Mouse (Mus musculus): ENCODE data around the gene Lifr. TPM values are rescaled to one million over a fixed set of nuclear protein-coding genes. Genes with fewer than 3 reads are reported as not detected.

The Lifr gene
- polyA plus RNA-seq (2014; fragmentation: Nextera tagmentation; extraction: Ambion mirVana) = 8.5 and 10.7 TPM in 2 replicates

GRCm38 (mm10) chr15:7090211-7090765 lies at the start of gene Lifr:
Gene Lifr, plus strand, starts transcription at chr15:7090614.
- no peaks in the 10 kb centered on the region for H3K9me3 ChIP-seq (replicated peaks; ENCODE audit: control insufficient read depth, low read length)
- no peaks in the 10 kb centered on the region for H3K27me3 ChIP-seq (replicated peaks; ENCODE audit: control insufficient read depth, insufficient read depth, low read length)
- H3K4me3 ChIP-seq (ENCODE audit: low read depth, low read length) = no peak within 1 kb of the TSS
- H3K4me2 ChIP-seq (ENCODE audit: low read length) = no peak within 1 kb of the TSS
- no peaks in the 10 kb centered on the region for H3K4me1 ChIP-seq (ENCODE audit: control insufficient read depth, insufficient read depth, low read length)
- WGBS = 63% methylated on average over 8 of the region's 8 CpGs
- no peak within 1 kb of the TSS for H3K9ac ChIP-seq (ENCODE audit: low read length)
- ATAC-seq (no peak), DNase-seq (ENCODE audit: low spot score) (no peak)
- no peaks in the 10 kb centered on the region for H3K36me3 ChIP-seq (ENCODE audit: control insufficient read depth, insufficient read depth, low read length)
- no peak within 1 kb of the TSS for H3K27ac ChIP-seq (ENCODE audit: low read depth, low read length)

GRCm38 (mm10) chr15:7044081-7044749 lies 46.2 kb upstream of the Lifr start:
- Histone ChIP-seq H3K9ac (ENCODE audit: low read length) (no peak overlapping the region), H3K27me3 (replicated peaks; ENCODE audit: control insufficient read depth, insufficient read depth, low read length) (no peaks in the 10 kb centered on the region), H3K4me3 (ENCODE audit: low read depth, low read length) (no peak overlapping the region), H3K27ac (ENCODE audit: low read depth, low read length) (no peak overlapping the region), H3K4me1 (ENCODE audit: control insufficient read depth, insufficient read depth, low read length) (no peaks in the 10 kb centered on the region), H3K9me3 (replicated peaks; ENCODE audit: control insufficient read depth, low read length) (no peaks in the 10 kb centered on the region), H3K4me2 (ENCODE audit: low read length) (no peak overlapping the region), H3K36me3 (ENCODE audit: control insufficient read depth, insufficient read depth, low read length) (no peaks in the 10 kb centered on the region)
- WGBS = 84% methylated on average over 11 of the region's 11 CpGs
- ATAC-seq (no peak), DNase-seq (ENCODE audit: low spot score) (no peak)

- 95% methylated on average over 4 of the region's 4 CpGs for WGBS
- ATAC-seq (no peak), DNase-seq (ENCODE audit: low spot score) (no peak)
- H3K27ac ChIP-seq (ENCODE audit: low read depth, low read length) = no peak overlapping the region
- no peaks in the 10 kb centered on the region for H3K36me3 ChIP-seq (ENCODE audit: control insufficient read depth, insufficient read depth, low read length)
- no peak overlapping the region for H3K4me3 ChIP-seq (ENCODE audit: low read depth, low read length)
- no peak overlapping the region for H3K9ac ChIP-seq (ENCODE audit: low read length)
- H3K9me3 ChIP-seq (replicated peaks; ENCODE audit: control insufficient read depth, low read length) = no peaks in the 10 kb centered on the region
- no peak overlapping the region for H3K4me2 ChIP-seq (ENCODE audit: low read length)
- no peaks in the 10 kb centered on the region for H3K27me3 ChIP-seq (replicated peaks; ENCODE audit: control insufficient read depth, insufficient read depth, low read length)
- H3K4me1 ChIP-seq (ENCODE audit: control insufficient read depth, insufficient read depth, low read length) = no peaks in the 10 kb centered on the region
Observed at GRCm38 (mm10) chr15:7045056-7045455, 45.4 kb upstream of the Lifr start.

GRCm38 (mm10) chr15:7047931-7048330 lies 42.5 kb upstream of the Lifr start:
- Histone ChIP-seq H3K4me1 (ENCODE audit: control insufficient read depth, insufficient read depth, low read length) (no peaks in the 10 kb centered on the region), H3K27ac (ENCODE audit: low read depth, low read length) (no peak overlapping the region), H3K9me3 (replicated peaks; ENCODE audit: control insufficient read depth, low read length) (no peaks in the 10 kb centered on the region), H3K9ac (ENCODE audit: low read length) (no peak overlapping the region), H3K4me2 (ENCODE audit: low read length) (no peak overlapping the region), H3K4me3 (ENCODE audit: low read depth, low read length) (no peak overlapping the region), H3K27me3 (replicated peaks; ENCODE audit: control insufficient read depth, insufficient read depth, low read length) (no peaks in the 10 kb centered on the region), H3K36me3 (ENCODE audit: control insufficient read depth, insufficient read depth, low read length) (no peaks in the 10 kb centered on the region)
- no peak for DNase-seq (ENCODE audit: low spot score)
- no peak for ATAC-seq
- 86% methylated on average over 3 of the region's 3 CpGs for WGBS

- Histone ChIP-seq H3K27ac (ENCODE audit: low read depth, low read length) (no peak overlapping the region), H3K9me3 (replicated peaks; ENCODE audit: control insufficient read depth, low read length) (no peaks in the 10 kb centered on the region), H3K4me2 (ENCODE audit: low read length) (no peak overlapping the region), H3K36me3 (ENCODE audit: control insufficient read depth, insufficient read depth, low read length) (no peaks in the 10 kb centered on the region), H3K4me3 (ENCODE audit: low read depth, low read length) (no peak overlapping the region), H3K9ac (ENCODE audit: low read length) (no peak overlapping the region), H3K4me1 (ENCODE audit: control insufficient read depth, insufficient read depth, low read length) (no peaks in the 10 kb centered on the region), H3K27me3 (replicated peaks; ENCODE audit: control insufficient read depth, insufficient read depth, low read length) (no peaks in the 10 kb centered on the region)
- 78% methylated on average over 8 of the region's 8 CpGs for WGBS
- peak; percentile 11 for DNase-seq (ENCODE audit: low spot score)
- ATAC-seq = no peak
Observed at GRCm38 (mm10) chr15:7048916-7049315, 41.5 kb upstream of the Lifr start.

- Histone ChIP-seq H3K9me3 (replicated peaks; ENCODE audit: control insufficient read depth, low read length) (no peaks in the 10 kb centered on the region), H3K4me3 (ENCODE audit: low read depth, low read length) (no peak overlapping the region), H3K4me1 (ENCODE audit: control insufficient read depth, insufficient read depth, low read length) (no peaks in the 10 kb centered on the region), H3K27ac (ENCODE audit: low read depth, low read length) (no peak overlapping the region), H3K9ac (ENCODE audit: low read length) (no peak overlapping the region), H3K4me2 (ENCODE audit: low read length) (no peak overlapping the region), H3K27me3 (replicated peaks; ENCODE audit: control insufficient read depth, insufficient read depth, low read length) (no peaks in the 10 kb centered on the region), H3K36me3 (ENCODE audit: control insufficient read depth, insufficient read depth, low read length) (no peaks in the 10 kb centered on the region)
- DNase-seq (ENCODE audit: low spot score) = no peak
- WGBS = 89% methylated on average over 2 of the region's 2 CpGs
- no peak for ATAC-seq
Observed at GRCm38 (mm10) chr15:7051666-7052065, 38.7 kb upstream of the Lifr start.

GRCm38 (mm10) chr15:7052117-7052516 lies 38.3 kb upstream of the Lifr start:
- 80% methylated on average over 2 of the region's 2 CpGs for WGBS
- Histone ChIP-seq H3K9me3 (replicated peaks; ENCODE audit: control insufficient read depth, low read length) (no peaks in the 10 kb centered on the region), H3K4me1 (ENCODE audit: control insufficient read depth, insufficient read depth, low read length) (no peaks in the 10 kb centered on the region), H3K36me3 (ENCODE audit: control insufficient read depth, insufficient read depth, low read length) (no peaks in the 10 kb centered on the region), H3K27me3 (replicated peaks; ENCODE audit: control insufficient read depth, insufficient read depth, low read length) (no peaks in the 10 kb centered on the region), H3K9ac (ENCODE audit: low read length) (no peak overlapping the region), H3K4me3 (ENCODE audit: low read depth, low read length) (no peak overlapping the region), H3K27ac (ENCODE audit: low read depth, low read length) (no peak overlapping the region), H3K4me2 (ENCODE audit: low read length) (no peak overlapping the region)
- ATAC-seq (no peak), DNase-seq (ENCODE audit: low spot score) (no peak)

- 17% methylated on average over 3 of the region's 3 CpGs for WGBS
- H3K4me3 ChIP-seq (ENCODE audit: low read depth, low read length) = no peak overlapping the region
- ATAC-seq = no peak
Observed at GRCm38 (mm10) chr15:7056851-7057250, 33.6 kb upstream of the Lifr start.

GRCm38 (mm10) chr15:7060522-7060921 lies 29.9 kb upstream of the Lifr start:
- DNase-seq (ENCODE audit: low spot score) (no peak), ATAC-seq (no peak)
- Histone ChIP-seq H3K9ac (ENCODE audit: low read length) (no peak overlapping the region), H3K4me3 (ENCODE audit: low read depth, low read length) (no peak overlapping the region), H3K27ac (ENCODE audit: low read depth, low read length) (no peak overlapping the region), H3K4me2 (ENCODE audit: low read length) (no peak overlapping the region), H3K27me3 (replicated peaks; ENCODE audit: control insufficient read depth, insufficient read depth, low read length) (no peaks in the 10 kb centered on the region), H3K9me3 (replicated peaks; ENCODE audit: control insufficient read depth, low read length) (no peaks in the 10 kb centered on the region), H3K4me1 (ENCODE audit: control insufficient read depth, insufficient read depth, low read length) (no peaks in the 10 kb centered on the region), H3K36me3 (ENCODE audit: control insufficient read depth, insufficient read depth, low read length) (no peaks in the 10 kb centered on the region)
- WGBS = 68% methylated on average over 2 of the region's 2 CpGs

More at GRCm38 (mm10) chr15:7056851-7057250, 33.6 kb upstream of the Lifr start:
- Histone ChIP-seq H3K9ac (ENCODE audit: low read length) (no peak overlapping the region), H3K4me1 (ENCODE audit: control insufficient read depth, insufficient read depth, low read length) (no peaks in the 10 kb centered on the region), H3K36me3 (ENCODE audit: control insufficient read depth, insufficient read depth, low read length) (no peaks in the 10 kb centered on the region), H3K4me2 (ENCODE audit: low read length) (no peak overlapping the region), H3K27ac (ENCODE audit: low read depth, low read length) (no peak overlapping the region), H3K9me3 (replicated peaks; ENCODE audit: control insufficient read depth, low read length) (no peaks in the 10 kb centered on the region), H3K27me3 (replicated peaks; ENCODE audit: control insufficient read depth, insufficient read depth, low read length) (no peaks in the 10 kb centered on the region)
- no peak for DNase-seq (ENCODE audit: low spot score)
